Mouse (Mus musculus) left cerebral cortex, adult 11 months (tissue): ENCODE measurements around the gene Agxt2.

Source experiments
- DNase-seq: peaks from one replicate; pipeline ENCODE4 v3.0.0; 2022; ENCODE audit warnings: low spot score

The Agxt2 gene

DNA sequence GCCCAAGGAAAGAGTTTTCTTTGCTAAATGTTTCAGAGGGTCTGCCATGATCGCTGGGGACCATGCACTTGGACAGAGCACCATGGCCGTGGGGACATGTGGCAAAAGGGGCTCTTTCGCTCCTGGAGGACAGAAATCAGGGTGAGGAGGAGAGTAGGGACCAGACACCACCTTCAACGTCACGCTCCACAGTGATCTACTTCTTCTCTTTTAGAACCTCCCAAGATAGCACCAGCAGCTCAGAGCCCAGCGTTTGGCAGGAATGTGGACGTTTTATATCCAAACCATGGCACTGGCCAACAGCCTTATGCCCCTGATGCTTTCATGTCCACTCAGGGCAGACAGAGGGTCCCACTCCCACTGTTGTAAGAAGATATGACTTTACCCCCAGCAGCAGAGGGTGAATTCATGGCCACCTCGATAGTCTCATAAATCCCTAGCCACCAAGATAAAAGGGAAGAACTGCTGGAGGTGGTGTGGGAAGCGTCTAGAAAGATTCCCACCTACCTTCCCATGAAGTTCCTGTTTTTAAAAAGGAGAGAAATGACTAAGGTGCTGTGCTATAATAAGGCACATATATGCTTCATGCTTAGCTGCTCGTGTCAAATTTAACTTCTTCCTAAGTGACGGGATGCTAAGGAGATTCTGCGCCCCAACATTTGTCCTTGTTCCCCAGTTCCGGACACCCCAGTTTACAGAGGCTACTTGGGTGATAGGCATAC lies 68.4 kb downstream of the Agxt2 start:
- no peak for DNase-seq

DNA sequence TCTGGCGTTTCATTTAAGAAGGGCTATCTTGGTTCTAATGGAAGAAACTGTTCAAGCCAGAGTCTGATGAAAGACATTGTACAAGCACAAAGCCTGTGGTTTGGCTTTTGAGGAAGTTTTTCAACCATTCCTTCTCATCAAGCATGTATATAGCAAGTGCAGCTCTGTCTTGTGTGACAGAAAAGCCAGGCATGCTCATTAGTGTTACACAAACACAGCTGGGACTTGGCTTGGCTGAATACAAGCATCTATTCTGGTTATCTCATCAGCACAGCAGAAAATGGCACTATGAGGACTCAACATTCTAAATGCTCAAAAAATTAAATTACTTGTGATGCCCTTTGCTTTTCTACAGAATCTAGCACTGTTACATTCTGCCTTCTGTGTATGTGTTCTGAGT lies 78.6 kb downstream of the Agxt2 start:
- no peak for DNase-seq

GRCm38 (mm10) chr15:10439963-10440362 lies 81.6 kb downstream of the Agxt2 start:
- no peak for DNase-seq

- DNase-seq, result no peak
These were observed 83.2 kb downstream of the Agxt2 start for GRCm38 (mm10) chr15:10441493-10441892.

DNA sequence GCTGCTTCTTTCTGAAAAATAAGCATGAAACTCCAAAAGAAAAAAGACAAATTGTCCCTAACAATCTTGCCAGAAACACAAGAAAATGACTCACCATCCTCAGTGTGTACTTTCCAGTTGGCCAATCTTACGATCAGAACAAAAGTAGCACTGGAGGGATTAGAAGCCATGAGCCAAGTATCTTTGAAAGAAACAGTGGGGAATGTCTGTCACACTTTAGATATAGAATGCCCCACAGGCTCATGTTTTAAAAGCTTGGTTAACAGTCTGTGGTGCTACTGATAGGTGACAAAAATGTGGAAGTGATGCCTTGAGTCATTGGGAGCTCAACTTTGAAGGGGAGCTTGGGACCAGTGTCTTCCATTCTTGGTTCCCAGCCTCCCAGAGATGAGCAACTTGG lies 83.9 kb downstream of the Agxt2 start:
- DNase-seq, result no peak

GRCm38 (mm10) chr15:10447102-10447501 lies 88.8 kb downstream of the Agxt2 start:
- DNase-seq, result no peak
